Mouse (Mus musculus) limb, embryonic 10.5 days (tissue): ENCODE data around the gene Olfr555. TPM values are rescaled to one million over a fixed set of nuclear protein-coding genes. Genes with fewer than 3 reads are reported as not detected.
"Not testable (repeated sequence)": the region's sequence is repeated elsewhere in the genome, so short reads cannot be mapped to it uniquely, and the experiment has no call there.

Experiments used
- DNase-seq: peaks from one replicate; pipeline ENCODE4 v3.0.0-alpha.2; 2017; ENCODE audit warnings: low spot score
- H3K27ac ChIP-seq: fragments of 300-500 bp; sonication (generic); 2 replicates; pipeline ENCODE4 v1.5.1; 2016; ENCODE audit warnings: mild to moderate bottlenecking
- H3K27me3 ChIP-seq: fragments of 300-500 bp; sonication (generic); 2 replicates; pipeline ENCODE4 v1.6.1; 2016; ENCODE audit warnings: low read depth, mild to moderate bottlenecking; ENCODE audit not compliant: poor library complexity, severe bottlenecking
- H3K36me3 ChIP-seq: fragments of 300-500 bp; sonication (generic); 2 replicates; pipeline ENCODE4 v1.6.1; 2016; ENCODE audit warnings: mild to moderate bottlenecking, moderate library complexity
- H3K4me1 ChIP-seq: fragments of 300-500 bp; sonication (generic); 2 replicates; pipeline ENCODE4 v1.6.1; 2016
- H3K4me3 ChIP-seq: fragments of 300-500 bp; sonication (generic); 2 replicates; pipeline ENCODE4 v1.5.1; 2016; ENCODE audit warnings: mild to moderate bottlenecking, moderate library complexity
- H3K9me3 ChIP-seq: fragments of 300-500 bp; sonication (generic); replicated peaks from 2 replicates; pipeline ENCODE4 v1.6.1; 2016; ENCODE audit warnings: mild to moderate bottlenecking
- WGBS: fragments of 180-500 bp; shearing (Covaris S2); methylation state at CpG from one replicate; pipeline ENCODE4 v1.1.7; 2016; 5-methylcytosine and 5-hydroxymethylcytosine counted together
- polyA plus RNA-seq: library from polyadenylated mRNA; unstranded; fragments of >200 nt; fragmentation: Nextera tagmentation; extraction: Ambion mirVana; gene quantifications from 2 replicates; pipeline ENCODE4 v1.2.1, GENCODE M21; 2016

Olfr555 gene
- not detected in 2 replicates for polyA plus RNA-seq

DNA sequence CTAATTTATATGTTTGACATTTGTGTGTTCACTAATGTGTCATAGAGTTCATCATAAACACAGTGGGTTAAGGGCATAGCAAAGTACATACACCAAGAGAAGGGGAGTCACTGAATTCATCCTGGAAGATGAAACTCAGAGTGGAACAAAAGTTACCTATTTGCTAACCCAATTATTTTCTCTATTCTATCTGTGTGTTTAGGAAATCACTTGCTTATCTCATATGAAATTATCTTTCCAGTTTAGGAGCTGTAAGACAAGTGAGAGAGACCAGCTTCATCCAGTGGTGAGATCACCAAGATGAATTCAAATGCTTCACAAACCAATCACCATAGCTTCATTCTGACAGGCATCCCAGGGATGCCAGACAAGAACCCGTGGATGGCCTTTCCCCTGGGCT, at the start of gene Olfr555:
Gene Olfr555, plus strand, starts transcription at position 301 of the 400 bp plus-strand sequence.
- 71% methylated on average over 1 of the region's 1 CpGs for WGBS
- Histone ChIP-seq H3K4me1 (no peaks in the 10 kb centered on the region), H3K27ac (no peak within 1 kb of the TSS), H3K9me3 (no peaks in the 10 kb centered on the region), H3K36me3 (no peaks in the 10 kb centered on the region), H3K4me3 (no peak within 1 kb of the TSS), H3K27me3 (no peaks in the 10 kb centered on the region)
- no peak for DNase-seq

DNA sequence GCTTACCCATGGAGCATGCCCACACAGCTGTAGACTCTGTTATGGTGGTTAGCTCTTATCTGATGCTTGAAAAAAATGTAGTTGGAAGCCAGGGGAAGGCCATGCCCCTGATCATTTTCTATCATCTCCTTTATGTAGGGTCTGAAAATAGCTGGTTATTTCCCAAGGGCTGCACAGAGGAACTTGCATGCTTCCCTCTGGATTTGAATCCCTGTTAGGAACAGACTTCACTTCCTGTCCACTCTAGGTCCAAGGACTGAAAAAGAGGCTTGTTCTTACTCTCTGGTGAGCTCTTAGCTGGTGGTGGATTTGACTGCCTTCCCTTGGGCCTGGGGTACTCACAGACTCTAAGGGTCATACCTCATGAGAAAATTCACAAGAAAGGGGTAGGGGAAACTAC, 40.5 kb upstream of the Olfr555 start, which contains the start of gene Olfr553:
Gene Olfr553, minus strand, starts transcription at position 101 of the 400 bp plus-strand sequence.
- no peak for DNase-seq
- Histone ChIP-seq H3K4me3 (no peak within 1 kb of the TSS), H3K9me3 (no peaks in the 10 kb centered on the region), H3K27ac (no peak within 1 kb of the TSS), H3K4me1 (no peaks in the 10 kb centered on the region), H3K27me3 (no peaks in the 10 kb centered on the region), H3K36me3 (no peaks in the 10 kb centered on the region)

DNA sequence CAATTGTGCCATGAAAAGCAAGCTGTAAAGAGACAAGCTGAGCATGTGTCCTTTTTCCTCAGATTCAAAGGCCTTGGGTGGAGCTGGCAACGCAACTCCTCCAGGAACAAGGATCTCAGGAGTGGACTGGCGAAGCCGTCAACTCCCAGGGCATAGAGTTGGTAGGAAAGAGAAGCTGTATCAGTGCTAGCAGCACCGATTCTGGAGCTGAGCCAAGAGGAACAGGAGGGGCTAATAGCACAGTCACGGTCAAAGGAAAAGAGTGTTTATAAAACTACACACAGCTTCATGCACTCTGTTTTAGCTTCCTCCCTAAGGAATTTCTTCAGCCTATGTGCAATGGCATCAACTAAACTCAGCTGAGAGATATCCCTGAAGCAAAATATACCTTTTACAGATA, 39.0 kb upstream of the Olfr555 start:
- 89% methylated on average over 5 of the region's 5 CpGs for WGBS
- Histone ChIP-seq H3K36me3 (no peaks in the 10 kb centered on the region), H3K4me1 (no peaks in the 10 kb centered on the region), H3K9me3 (no peaks in the 10 kb centered on the region), H3K27me3 (no peaks in the 10 kb centered on the region), H3K4me3 (no peak overlapping the region), H3K27ac (no peak overlapping the region)
- DNase-seq, result no peak

DNA sequence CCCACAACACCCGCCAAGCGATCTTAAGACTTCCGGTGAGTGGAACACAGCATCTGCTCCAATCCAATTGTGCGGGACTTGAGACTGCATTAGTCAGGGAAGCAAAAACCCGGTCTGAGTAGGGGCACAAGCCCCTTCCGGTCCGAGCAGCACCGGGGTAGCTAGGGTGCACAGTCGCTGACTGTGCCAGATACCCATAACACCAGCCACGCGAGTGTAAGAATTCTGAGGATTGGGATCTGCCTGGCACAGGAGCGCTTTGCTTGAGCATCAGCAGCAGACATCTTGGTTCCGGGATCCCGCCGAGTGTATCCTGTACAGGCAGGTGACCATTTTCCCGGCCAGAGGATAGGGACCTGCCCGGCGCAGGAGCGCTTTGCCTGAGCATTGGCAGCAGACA, 38.3 kb upstream of the Olfr555 start:
- H3K27ac ChIP-seq, H3K9me3 ChIP-seq, H3K4me1 ChIP-seq, H3K4me3 ChIP-seq, H3K36me3 ChIP-seq, H3K27me3 ChIP-seq, DNase-seq: not testable (repeated sequence)
- WGBS, result 86% methylated on average over 19 of the region's 19 CpGs

DNA sequence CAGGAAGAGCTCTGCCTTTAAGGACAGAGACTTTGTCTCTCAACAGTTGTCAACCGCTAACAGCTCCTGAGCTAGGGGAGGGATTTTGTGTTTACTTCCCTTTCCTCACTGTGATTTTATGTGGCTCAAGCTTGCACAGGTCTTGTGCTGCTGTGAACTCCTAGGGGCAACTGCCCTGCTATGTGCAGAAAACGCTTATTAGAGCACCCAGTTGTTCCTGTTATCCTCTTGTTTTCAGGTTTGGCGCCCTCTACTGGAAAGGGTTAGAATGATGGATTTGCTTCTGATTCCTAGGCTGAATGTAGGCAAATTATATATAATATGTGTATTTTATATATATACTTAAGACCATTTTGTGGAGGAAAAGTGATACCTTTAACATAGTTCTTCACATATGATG, 22.0 kb upstream of the Olfr555 start:
- H3K27me3 ChIP-seq, result no peaks in the 10 kb centered on the region
- 31% methylated on average over 3 of the region's 3 CpGs for WGBS
- no peaks in the 10 kb centered on the region for H3K9me3 ChIP-seq
- H3K36me3 ChIP-seq, result no peaks in the 10 kb centered on the region
- no peaks in the 10 kb centered on the region for H3K4me1 ChIP-seq
- no peak overlapping the region for H3K27ac ChIP-seq
- no peak overlapping the region for H3K4me3 ChIP-seq
- peak; percentile 31 for DNase-seq

DNA sequence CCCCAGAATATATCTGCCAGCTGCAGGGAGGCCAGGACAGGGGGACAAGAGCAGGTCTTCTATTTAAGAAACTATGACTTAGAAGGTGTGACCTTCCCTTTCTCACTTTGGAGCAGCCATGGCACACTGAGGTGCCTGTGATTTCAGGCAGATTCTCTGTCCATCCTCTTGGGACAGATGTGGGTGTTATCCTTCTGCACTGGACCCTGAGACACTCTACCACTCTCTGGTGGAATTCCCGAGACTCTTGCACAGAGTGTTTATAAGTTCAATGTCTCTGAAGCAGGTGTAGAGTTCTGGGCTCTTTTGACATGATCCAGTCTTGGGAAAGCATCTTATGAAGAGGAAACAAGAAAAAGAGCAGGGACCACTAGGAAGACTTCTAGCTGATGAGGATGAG, 20.5 kb upstream of the Olfr555 start, which contains the start of gene Olfr554:
Gene Olfr554, plus strand, starts transcription at position 301 of the 400 bp plus-strand sequence.
- no peaks in the 10 kb centered on the region for H3K4me1 ChIP-seq
- no peak for DNase-seq
- H3K27me3 ChIP-seq, result no peaks in the 10 kb centered on the region
- H3K4me3 ChIP-seq, result no peak within 1 kb of the TSS
- H3K36me3 ChIP-seq, result no peaks in the 10 kb centered on the region
- no peak within 1 kb of the TSS for H3K27ac ChIP-seq
- H3K9me3 ChIP-seq, result no peaks in the 10 kb centered on the region
- WGBS, result 70% methylated on average over 1 of the region's 1 CpGs

DNA sequence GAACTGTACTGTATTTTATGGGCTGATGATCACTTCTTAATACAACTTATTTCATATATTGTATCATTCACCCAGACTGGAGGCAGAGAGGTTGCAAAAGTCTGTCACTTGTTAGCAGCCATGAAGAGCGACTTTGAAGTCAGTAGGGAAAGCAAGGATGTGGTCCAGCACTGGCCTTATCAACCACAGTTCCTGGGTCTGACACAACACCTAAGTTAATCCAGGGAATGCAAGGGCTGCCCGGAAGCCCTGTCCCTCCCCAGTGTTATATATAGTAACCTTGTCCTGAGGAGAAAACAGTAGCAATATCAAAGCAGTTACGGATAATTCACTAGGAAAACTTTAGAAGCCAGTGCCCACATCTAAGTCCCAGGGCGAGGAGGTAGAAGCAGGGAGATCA, 13.7 kb upstream of the Olfr555 start:
- H3K27me3 ChIP-seq, DNase-seq, H3K4me1 ChIP-seq, H3K9me3 ChIP-seq, H3K36me3 ChIP-seq, H3K4me3 ChIP-seq, H3K27ac ChIP-seq: not testable (repeated sequence)
- 92% methylated on average over 3 of the region's 4 CpGs for WGBS

DNA sequence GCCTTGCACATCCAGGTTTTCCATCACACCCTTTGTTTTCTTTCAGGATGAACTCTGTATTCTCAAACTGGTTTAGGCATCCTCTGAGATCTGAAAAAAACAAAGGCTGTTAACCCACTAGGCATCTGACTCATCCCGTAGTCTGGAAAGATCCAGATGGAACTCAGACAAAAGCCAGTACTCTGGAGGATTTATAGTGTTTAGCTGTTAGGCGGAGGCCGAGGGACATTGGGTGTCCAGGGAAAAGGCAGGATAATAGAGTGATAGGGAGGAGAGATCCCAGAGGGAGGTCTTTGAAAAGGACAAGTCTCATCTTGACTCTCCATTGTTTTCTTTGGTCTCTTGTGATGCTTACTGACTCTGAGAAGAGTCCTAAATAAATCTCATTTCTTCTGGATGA, 6.0 kb downstream of the Olfr555 start, which contains the start of gene Olfr556:
Gene Olfr556, plus strand, starts transcription at position 301 of the 400 bp plus-strand sequence.
- no peak for DNase-seq
- Histone ChIP-seq H3K27me3 (no peaks in the 10 kb centered on the region), H3K4me1 (no peaks in the 10 kb centered on the region), H3K27ac (no peak within 1 kb of the TSS), H3K9me3 (no peaks in the 10 kb centered on the region), H3K4me3 (no peak within 1 kb of the TSS), H3K36me3 (no peaks in the 10 kb centered on the region)
- WGBS, result 56% methylated on average over 3 of the region's 3 CpGs

DNA sequence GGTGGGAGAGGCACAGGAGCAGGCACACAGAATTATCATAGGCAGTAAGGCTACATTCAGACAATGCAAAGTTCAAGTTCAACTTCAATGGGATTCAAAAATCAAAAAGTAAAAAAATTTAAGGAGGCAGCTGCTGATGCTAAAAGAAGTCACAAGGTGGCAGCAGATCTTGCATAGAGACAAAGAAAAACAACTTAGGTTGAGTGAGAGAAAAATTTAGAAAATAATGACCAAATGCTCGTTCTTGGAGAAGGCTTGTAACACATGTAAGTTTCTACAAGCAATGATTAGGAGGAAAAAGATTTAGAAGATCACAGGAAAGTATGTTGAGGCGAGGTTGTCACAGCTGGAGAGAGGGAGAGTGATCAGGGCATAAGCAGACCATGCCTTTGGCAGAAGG, 6.8 kb downstream of the Olfr555 start:
- H3K4me3 ChIP-seq, result no peak overlapping the region
- WGBS, result 41% methylated on average over 2 of the region's 2 CpGs

DNA sequence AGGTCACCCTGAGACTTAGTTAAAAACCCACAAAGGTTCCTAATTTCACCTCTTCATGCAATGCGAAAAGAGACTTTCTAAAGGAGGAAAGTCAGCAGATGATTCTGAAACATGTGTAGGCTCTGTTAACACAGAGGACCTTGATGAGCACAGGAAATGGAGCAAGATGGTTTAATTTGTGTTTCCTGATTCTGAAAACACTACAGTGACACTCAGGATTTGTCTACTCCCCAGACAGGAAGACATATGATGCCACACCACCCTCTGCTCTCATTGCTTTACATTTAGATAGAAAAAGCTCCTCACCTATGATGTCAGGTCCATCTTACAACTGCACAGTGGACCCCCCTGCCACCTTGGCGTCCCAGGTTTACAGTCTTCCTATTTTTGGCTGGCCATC, 17.6 kb downstream of the Olfr555 start:
- 90% methylated on average over 2 of the region's 2 CpGs for WGBS
- DNase-seq, result no peak

More for the DNA sequence above, 6.8 kb downstream of the Olfr555 start:
- H3K4me1 ChIP-seq, result no peaks in the 10 kb centered on the region
- no peaks in the 10 kb centered on the region for H3K36me3 ChIP-seq
- no peaks in the 10 kb centered on the region for H3K9me3 ChIP-seq
- H3K27ac ChIP-seq, result no peak overlapping the region
- DNase-seq, result no peak
- no peaks in the 10 kb centered on the region for H3K27me3 ChIP-seq

DNA sequence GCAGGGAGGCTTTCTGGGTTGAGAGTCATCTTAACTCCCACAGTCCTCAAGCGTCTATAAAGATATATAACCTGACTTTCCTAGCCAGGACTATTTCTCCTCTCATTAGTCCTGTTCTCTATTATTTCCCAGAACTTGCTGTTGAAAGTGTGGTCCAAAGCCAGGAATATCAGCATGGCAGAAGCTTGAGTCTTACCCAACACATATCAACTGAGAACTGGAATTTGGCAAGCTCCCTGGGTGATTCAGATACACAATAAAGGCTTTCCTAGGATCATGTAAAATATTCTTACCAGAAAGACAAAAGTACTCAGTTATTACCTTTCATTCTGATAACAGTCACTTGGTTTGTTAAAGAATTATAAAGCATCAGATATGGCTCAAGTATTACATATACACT, 23.3 kb downstream of the Olfr555 start:
- H3K36me3 ChIP-seq, result no peaks in the 10 kb centered on the region
- 96% methylated on average over 1 of the region's 1 CpGs for WGBS

More for the DNA sequence above, 17.6 kb downstream of the Olfr555 start:
- Histone ChIP-seq H3K27me3 (no peaks in the 10 kb centered on the region), H3K9me3 (no peaks in the 10 kb centered on the region), H3K36me3 (no peaks in the 10 kb centered on the region), H3K4me3 (no peak overlapping the region), H3K4me1 (no peaks in the 10 kb centered on the region), H3K27ac (no peak overlapping the region)

DNA sequence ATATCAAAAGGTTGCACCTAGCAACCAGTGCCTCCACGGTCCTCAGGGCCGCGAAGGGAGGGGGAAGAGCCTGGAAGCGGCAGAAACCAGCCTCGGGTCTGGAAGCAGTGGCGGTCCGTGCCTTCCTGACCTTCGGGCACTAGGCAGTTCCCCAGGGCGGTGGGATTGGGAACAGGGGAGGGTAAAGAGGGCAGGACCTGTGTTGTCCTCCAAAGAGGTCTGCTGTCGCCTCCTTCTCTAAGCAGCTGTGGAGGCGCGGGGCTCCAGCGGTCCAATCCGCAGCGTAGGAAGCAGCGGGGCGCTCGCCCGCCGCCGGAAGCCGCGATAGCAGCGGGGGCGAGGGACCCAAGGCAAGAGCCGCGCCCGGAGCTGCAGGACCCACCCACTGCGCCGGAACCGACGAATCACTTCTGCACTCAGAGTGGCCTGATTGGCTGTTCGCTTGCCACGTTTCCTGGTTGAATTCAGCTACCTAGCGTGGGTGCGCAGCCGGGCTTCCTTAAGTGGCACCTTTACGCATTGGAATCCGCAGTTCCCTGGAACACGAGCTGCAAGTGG, 28.4 kb downstream of the Olfr555 start, which contains the start of gene Trim68:
Gene Trim68, minus strand, starts transcription at position 384 of the 558 bp plus-strand sequence.
- H3K36me3 ChIP-seq, result no peaks in the 10 kb centered on the region
- H3K27me3 ChIP-seq, result no peaks in the 10 kb centered on the region
- H3K4me1 ChIP-seq, result peaks cover 5% of the 10 kb centered on the region; the same call in 1 of the 2 replicates
- no peaks in the 10 kb centered on the region for H3K9me3 ChIP-seq
- peak within 1 kb of the TSS; percentile 90 for H3K27ac ChIP-seq
- peak; percentile 91 for DNase-seq
- WGBS, result under 1% methylated on average over 40 of the region's 40 CpGs
- H3K4me3 ChIP-seq, result peak within 1 kb of the TSS; percentile 69

More for the DNA sequence above, 23.3 kb downstream of the Olfr555 start:
- no peaks in the 10 kb centered on the region for H3K9me3 ChIP-seq
- no peak overlapping the region for H3K27ac ChIP-seq
- H3K4me1 ChIP-seq, result no peaks in the 10 kb centered on the region
- no peak for DNase-seq
- H3K4me3 ChIP-seq, result no peak overlapping the region
- H3K27me3 ChIP-seq, result no peaks in the 10 kb centered on the region

DNA sequence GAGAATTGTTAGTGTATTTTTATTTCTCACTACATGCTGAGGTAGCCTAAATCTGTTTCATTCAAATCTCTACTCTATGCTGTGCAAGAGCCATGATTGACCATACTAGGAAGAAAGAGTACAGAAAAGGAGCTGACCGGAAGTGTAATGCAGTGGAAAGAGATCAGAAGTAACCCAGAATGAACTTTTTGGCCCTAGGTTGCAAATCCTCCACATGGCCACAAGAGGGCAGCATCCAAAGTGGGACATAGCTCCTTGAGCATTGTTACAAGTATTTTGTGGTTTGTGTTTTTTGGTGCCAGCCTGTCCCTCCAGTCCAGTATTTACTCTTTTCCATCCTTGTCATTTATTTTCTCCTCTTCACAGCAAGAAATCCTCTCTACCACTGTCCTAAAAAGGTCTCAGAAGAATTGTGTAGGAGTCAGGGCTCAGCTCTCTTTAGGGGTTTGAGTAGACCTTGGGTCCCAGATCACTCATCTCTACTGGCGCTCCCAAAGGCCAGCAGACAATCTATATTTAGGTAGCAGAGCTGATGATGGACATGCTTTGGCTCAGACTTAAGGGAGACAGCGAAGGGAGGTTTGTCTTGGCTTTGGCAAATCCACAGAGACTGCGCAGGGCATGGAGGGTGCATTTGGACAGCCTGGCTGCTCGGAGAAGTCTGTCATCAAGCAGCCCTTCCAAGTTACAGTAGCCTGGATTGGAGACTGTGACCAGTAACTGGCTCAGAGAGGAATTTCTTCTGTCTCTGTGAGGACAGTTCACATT, 36.9 kb downstream of the Olfr555 start, which contains the start of gene Olfr557:
Gene Olfr557, plus strand, starts transcription at position 553 of the 768 bp plus-strand sequence.
- Histone ChIP-seq H3K27ac (no peak within 1 kb of the TSS), H3K27me3 (no peaks in the 10 kb centered on the region), H3K36me3 (no peaks in the 10 kb centered on the region), H3K9me3 (no peaks in the 10 kb centered on the region), H3K4me3 (no peak within 1 kb of the TSS), H3K4me1 (no peaks in the 10 kb centered on the region)
- peak; percentile 62 for DNase-seq
- WGBS, result 84% methylated on average over 5 of the region's 5 CpGs
